Mouse (Mus musculus) midbrain, embryonic 13.5 days (tissue): ENCODE results near the gene Slc37a3. TPM values are rescaled to one million over a fixed set of nuclear protein-coding genes. Genes with fewer than 3 reads are reported as not detected.

Source experiments
- ATAC-seq: fragments of 200-750 bp; cut with Nextera tagmentation; 2 replicates; pipeline ENCODE4 v1.8.0; 2017; ENCODE audit warnings: mild to moderate bottlenecking, moderate TSS enrichment, moderate library complexity
- H3K27ac ChIP-seq: fragments of 300-500 bp; sonication (generic); 2 replicates; pipeline ENCODE4 v1.5.1; 2015; ENCODE audit warnings: inconsistent platforms, mild to moderate bottlenecking, moderate library complexity
- H3K27me3 ChIP-seq: fragments of 300-500 bp; sonication (generic); 2 replicates; pipeline ENCODE4 v1.6.1; 2015; ENCODE audit warnings: mild to moderate bottlenecking, inconsistent platforms
- H3K36me3 ChIP-seq: fragments of 300-500 bp; sonication (generic); 2 replicates; pipeline ENCODE4 v1.6.1; 2015; ENCODE audit warnings: mild to moderate bottlenecking, inconsistent platforms
- H3K4me1 ChIP-seq: fragments of 300-500 bp; sonication (generic); replicated peaks from 2 replicates; pipeline ENCODE4 v1.6.1; 2015; ENCODE audit warnings: inconsistent platforms
- H3K4me2 ChIP-seq: fragments of 300-500 bp; sonication (generic); replicated peaks from 2 replicates; pipeline ENCODE4 v1.6.1; 2015; ENCODE audit warnings: moderate library complexity, mild to moderate bottlenecking, inconsistent platforms
- H3K4me3 ChIP-seq: fragments of 300-500 bp; sonication (generic); replicated peaks from 2 replicates; pipeline ENCODE4 v1.5.1; 2015; ENCODE audit warnings: mild to moderate bottlenecking, inconsistent platforms
- H3K9ac ChIP-seq: fragments of 300-500 bp; sonication (generic); replicated peaks from 2 replicates; pipeline ENCODE4 v1.6.1; 2015; ENCODE audit warnings: mild to moderate bottlenecking, inconsistent platforms
- H3K9me3 ChIP-seq: fragments of 300-500 bp; sonication (generic); 2 replicates; pipeline ENCODE4 v1.6.1; 2016; ENCODE audit warnings: mild to moderate bottlenecking, inconsistent platforms
- WGBS: fragments of 180-500 bp; shearing (Covaris S2); methylation state at CpG from one replicate; pipeline ENCODE4 v1.1.7; 2015; 5-methylcytosine and 5-hydroxymethylcytosine counted together
- polyA plus RNA-seq: library from polyadenylated mRNA; unstranded; fragments of >200 nt; fragmentation: Nextera tagmentation; extraction: Ambion mirVana; gene quantifications from 2 replicates; pipeline ENCODE4 v1.2.1, GENCODE M21; 2015

The Slc37a3 gene
- polyA plus RNA-seq, 1 experiment from 2014 or later, result 59.8 TPM

- no peaks in the 10 kb centered on the region for H3K27me3 ChIP-seq
- H3K9ac ChIP-seq, result no peak overlapping the region
- peaks cover 52% of the 10 kb centered on the region for H3K36me3 ChIP-seq
- ATAC-seq, result no peak
- no peak overlapping the region for H3K27ac ChIP-seq
- H3K4me1 ChIP-seq, result peaks cover 20% of the 10 kb centered on the region
- H3K4me3 ChIP-seq, result no peak overlapping the region
- WGBS, result 82% methylated on average over 2 of the region's 2 CpGs
- H3K4me2 ChIP-seq, result no peak overlapping the region
- no peaks in the 10 kb centered on the region for H3K9me3 ChIP-seq
Observed at GRCm38 (mm10) chr6:39341798-39342197, 35.7 kb downstream of the Slc37a3 start.

- Histone ChIP-seq H3K4me2 (no peak overlapping the region), H3K4me3 (no peak overlapping the region), H3K4me1 (no peaks in the 10 kb centered on the region), H3K27me3 (no peaks in the 10 kb centered on the region), H3K36me3 (peaks cover 71% of the 10 kb centered on the region), H3K9ac (no peak overlapping the region), H3K27ac (no peak overlapping the region), H3K9me3 (no peaks in the 10 kb centered on the region)
- WGBS, result 83% methylated on average over 8 of the region's 8 CpGs
- no peak for ATAC-seq
Observed at GRCm38 (mm10) chr6:39338359-39338758, 39.1 kb downstream of the Slc37a3 start.

GRCm38 (mm10) chr6:39334873-39335272, 42.6 kb downstream of the Slc37a3 start:
- no peak overlapping the region for H3K9ac ChIP-seq
- H3K27me3 ChIP-seq, result no peaks in the 10 kb centered on the region
- peaks cover 57% of the 10 kb centered on the region for H3K36me3 ChIP-seq
- WGBS, result 94% methylated on average over 3 of the region's 3 CpGs
- H3K9me3 ChIP-seq, result no peaks in the 10 kb centered on the region
- no peak for ATAC-seq
- no peak overlapping the region for H3K27ac ChIP-seq
- H3K4me1 ChIP-seq, result no peaks in the 10 kb centered on the region
- no peak overlapping the region for H3K4me3 ChIP-seq
- H3K4me2 ChIP-seq, result no peak overlapping the region

- Histone ChIP-seq H3K27me3 (no peaks in the 10 kb centered on the region), H3K9me3 (no peaks in the 10 kb centered on the region), H3K9ac (no peak overlapping the region), H3K4me2 (no peak overlapping the region), H3K4me1 (no peaks in the 10 kb centered on the region), H3K36me3 (peaks cover 58% of the 10 kb centered on the region), H3K4me3 (no peak overlapping the region), H3K27ac (no peak overlapping the region)
- 95% methylated on average over 7 of the region's 7 CpGs for WGBS
- ATAC-seq, result no peak
Observed at GRCm38 (mm10) chr6:39334224-39334623, 43.3 kb downstream of the Slc37a3 start.

- Histone ChIP-seq H3K9ac (no peak overlapping the region), H3K27ac (no peak overlapping the region), H3K36me3 (peaks cover 48% of the 10 kb centered on the region), H3K4me2 (no peak overlapping the region), H3K27me3 (no peaks in the 10 kb centered on the region), H3K4me3 (no peak overlapping the region), H3K4me1 (no peaks in the 10 kb centered on the region), H3K9me3 (no peaks in the 10 kb centered on the region)
- WGBS, result 82% methylated on average over 7 of the region's 7 CpGs
- no peak for ATAC-seq
Observed at GRCm38 (mm10) chr6:39331998-39332700, 45.3 kb downstream of the Slc37a3 start.

GRCm38 (mm10) chr6:39330981-39331380, 46.5 kb downstream of the Slc37a3 start:
- no peaks in the 10 kb centered on the region for H3K9me3 ChIP-seq
- no peaks in the 10 kb centered on the region for H3K27me3 ChIP-seq
- no peaks in the 10 kb centered on the region for H3K4me1 ChIP-seq
- H3K4me3 ChIP-seq, result no peak overlapping the region
- 92% methylated on average over 7 of the region's 7 CpGs for WGBS
- no peak for ATAC-seq
- no peak overlapping the region for H3K27ac ChIP-seq
- H3K4me2 ChIP-seq, result no peak overlapping the region
- peaks cover 37% of the 10 kb centered on the region for H3K36me3 ChIP-seq
- H3K9ac ChIP-seq, result no peak overlapping the region

- Histone ChIP-seq H3K4me1 (no peaks in the 10 kb centered on the region), H3K27me3 (no peaks in the 10 kb centered on the region), H3K9me3 (0 out of 2 replicates have a peak, but pooled peaks cover 2% of the 10 kb centered on the region), H3K4me2 (no peak overlapping the region), H3K36me3 (peaks cover 3% of the 10 kb centered on the region; the same call in 1 of the 2 replicates), H3K27ac (no peak overlapping the region), H3K4me3 (no peak overlapping the region), H3K9ac (no peak overlapping the region)
- WGBS, result 86% methylated on average over 5 of the region's 5 CpGs
- no peak for ATAC-seq
Observed at GRCm38 (mm10) chr6:39320286-39320685, 57.2 kb downstream of the Slc37a3 start.

GRCm38 (mm10) chr6:39319061-39319761, 58.3 kb downstream of the Slc37a3 start:
- Histone ChIP-seq H3K36me3 (no peaks in the 10 kb centered on the region), H3K27me3 (no peaks in the 10 kb centered on the region), H3K4me1 (no peaks in the 10 kb centered on the region), H3K4me3 (no peak overlapping the region), H3K9me3 (no peaks in the 10 kb centered on the region), H3K27ac (no peak overlapping the region), H3K4me2 (no peak overlapping the region), H3K9ac (no peak overlapping the region)
- WGBS, result 71% methylated on average over 15 of the region's 19 CpGs
- ATAC-seq, result no peak

GRCm38 (mm10) chr6:39318631-39319010, 58.9 kb downstream of the Slc37a3 start:
- no peaks in the 10 kb centered on the region for H3K36me3 ChIP-seq
- no peaks in the 10 kb centered on the region for H3K9me3 ChIP-seq
- 83% methylated on average over 2 of the region's 2 CpGs for WGBS
- H3K27ac ChIP-seq, result no peak overlapping the region
- no peak for ATAC-seq
- H3K27me3 ChIP-seq, result no peaks in the 10 kb centered on the region
- H3K4me2 ChIP-seq, result no peak overlapping the region
- H3K9ac ChIP-seq, result no peak overlapping the region
- no peaks in the 10 kb centered on the region for H3K4me1 ChIP-seq
- H3K4me3 ChIP-seq, result no peak overlapping the region

- no peak overlapping the region for H3K9ac ChIP-seq
- H3K9me3 ChIP-seq, result no peaks in the 10 kb centered on the region
- H3K4me1 ChIP-seq, result no peaks in the 10 kb centered on the region
- no peak overlapping the region for H3K4me3 ChIP-seq
- no peaks in the 10 kb centered on the region for H3K27me3 ChIP-seq
- ATAC-seq, result no peak
- no peak overlapping the region for H3K4me2 ChIP-seq
- H3K27ac ChIP-seq, result no peak overlapping the region
- no peaks in the 10 kb centered on the region for H3K36me3 ChIP-seq
- WGBS, result 86% methylated on average over 10 of the region's 10 CpGs
Observed at GRCm38 (mm10) chr6:39317854-39318630, 59.4 kb downstream of the Slc37a3 start.

GRCm38 (mm10) chr6:39316089-39316488, 61.4 kb downstream of the Slc37a3 start:
- no peaks in the 10 kb centered on the region for H3K36me3 ChIP-seq
- H3K9ac ChIP-seq, result no peak overlapping the region
- H3K4me3 ChIP-seq, result no peak overlapping the region
- 88% methylated on average over 6 of the region's 6 CpGs for WGBS
- H3K4me2 ChIP-seq, result no peak overlapping the region
- no peak for ATAC-seq
- H3K27me3 ChIP-seq, result no peaks in the 10 kb centered on the region
- H3K4me1 ChIP-seq, result no peaks in the 10 kb centered on the region
- H3K9me3 ChIP-seq, result no peaks in the 10 kb centered on the region
- H3K27ac ChIP-seq, result no peak overlapping the region

GRCm38 (mm10) chr6:39314461-39314860, 63.0 kb downstream of the Slc37a3 start:
- no peaks in the 10 kb centered on the region for H3K4me1 ChIP-seq
- H3K4me3 ChIP-seq, result no peak overlapping the region
- no peak for ATAC-seq
- H3K27ac ChIP-seq, result no peak overlapping the region
- 89% methylated on average over 12 of the region's 12 CpGs for WGBS
- no peak overlapping the region for H3K4me2 ChIP-seq
- H3K9me3 ChIP-seq, result no peaks in the 10 kb centered on the region
- no peaks in the 10 kb centered on the region for H3K36me3 ChIP-seq
- no peak overlapping the region for H3K9ac ChIP-seq
- H3K27me3 ChIP-seq, result no peaks in the 10 kb centered on the region
